Mouse (Mus musculus) C2C12 (cell line): ENCODE measurements around the gene Loxl3.

Experiments used
- MAX ChIP-seq: IDR thresholded peaks from one replicate; pipeline ENCODE4 v1.6.1; 2011; ENCODE audit warnings: mild to moderate bottlenecking, control low read depth
- MYOG ChIP-seq: IDR thresholded peaks from one replicate; pipeline ENCODE4 v1.6.1; 2011; ENCODE audit not compliant: control insufficient read depth, insufficient read length; ENCODE audit errors: extremely low read depth

DNA sequence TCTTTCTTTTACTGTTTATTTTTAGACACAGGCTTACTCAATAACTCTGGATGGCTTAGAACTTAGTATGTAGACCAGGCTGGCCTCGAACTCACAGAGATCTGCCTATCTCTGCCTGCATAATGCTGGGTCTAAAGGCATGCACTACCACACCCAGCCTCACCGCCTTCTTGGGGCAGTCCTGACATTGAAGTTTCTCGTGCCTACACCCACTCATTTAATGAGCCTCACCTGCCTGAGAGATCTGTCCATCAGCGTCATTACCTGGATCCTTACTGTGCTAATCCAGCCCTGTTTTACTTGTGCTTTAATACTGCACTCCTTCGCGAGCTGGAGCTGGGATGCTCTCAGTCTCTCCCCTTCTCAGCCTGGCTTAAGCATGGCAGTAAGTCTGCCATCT, 22.2 kb upstream of the Loxl3 start:
- TF ChIP-seq MAX (no peak), MYOG (no peak)
